In genomic region chr2:13413520-13414178, GRCm38 (mm10) we compare ENCODE assay signal across 8 mouse cellular contexts.
DNase-seq lines count a peak whose midpoint lies in the region; ATAC-seq and TF ChIP-seq lines count a peak whose summit lies in the region.

No protein-coding gene starts in this region.

- H3K4me1 ChIP-seq in forebrain, postnatal 0 days (ENCODE audit: insufficient read depth) = no peaks in the 10 kb centered on the region
- 0 out of 2 replicates have a peak, but pooled peaks cover 5% of the 10 kb centered on the region for H3K4me1 ChIP-seq in intestine, embryonic 16.5 days (ENCODE audit: control insufficient read depth, insufficient read depth, low read length)
- H3K4me1 ChIP-seq in lung, embryonic 15.5 days = no peaks in the 10 kb centered on the region

- no peaks in the 10 kb centered on the region for H3K36me3 ChIP-seq in forebrain, postnatal 0 days (ENCODE audit: insufficient read depth)
- H3K36me3 ChIP-seq in intestine, embryonic 16.5 days (ENCODE audit: control insufficient read depth, insufficient read depth, low read length) = no peaks in the 10 kb centered on the region
- H3K36me3 ChIP-seq in lung, embryonic 15.5 days = no peaks in the 10 kb centered on the region

- no peaks in the 10 kb centered on the region for H3K9me3 ChIP-seq in forebrain, postnatal 0 days (ENCODE audit: low read length)
- H3K9me3 ChIP-seq in intestine, embryonic 16.5 days (ENCODE audit: control insufficient read depth, low read length) = no peaks in the 10 kb centered on the region
- no peaks in the 10 kb centered on the region for H3K9me3 ChIP-seq in lung, embryonic 15.5 days

- no peak overlapping the region for H3K4me3 ChIP-seq in forebrain, postnatal 0 days (ENCODE audit: low read depth, low read length)
- no peak overlapping the region for H3K4me3 ChIP-seq in intestine, embryonic 16.5 days (ENCODE audit: low read length)
- no peak overlapping the region for H3K4me3 ChIP-seq in lung, embryonic 15.5 days

- DNase-seq in CD8-positive naive resting alpha-beta T cell, adult 2 months (ENCODE audit: low read depth in 2 of 2, low spot score in 2 of 2) = peak; percentile 76 to 81
- DNase-seq in forebrain, postnatal 0 days = no peak
- peak; percentile 58 for DNase-seq in spleen, adult 12 weeks (ENCODE audit: low spot score)
- no peak for DNase-seq in testis, postnatal 10 days (ENCODE audit: low spot score)

- WGBS in forebrain, postnatal 0 days = 44% methylated on average over 4 of the region's 4 CpGs
- WGBS in intestine, embryonic 16.5 days = 27% methylated on average over 4 of the region's 4 CpGs
- 37% methylated on average over 4 of the region's 4 CpGs for WGBS in lung, embryonic 15.5 days

- ATAC-seq in activated CD4-positive, CD25-positive, alpha-beta regulatory T cell, adult 4 months = peak; percentile 94
- peak; percentile 73 for ATAC-seq in forebrain, postnatal 0 days
- ATAC-seq in intestine, embryonic 16.5 days = peak; percentile 89
- peak; percentile 86 for ATAC-seq in lung, embryonic 15.5 days (ENCODE audit: borderline replicate concordance, extremely low read depth, low FRiP score, low TSS enrichment)
- no peak for ATAC-seq in erythroid progenitor cell, adult 5-6 weeks (replicated peaks; ENCODE audit: low FRiP score, poor library complexity, severe bottlenecking)

- no peak overlapping the region for H3K27ac ChIP-seq in forebrain, postnatal 0 days (ENCODE audit: low read depth, low read length)
- peak overlapping the region; percentile 74 for H3K27ac ChIP-seq in intestine, embryonic 16.5 days (ENCODE audit: low read length)
- H3K27ac ChIP-seq in lung, embryonic 15.5 days = peak overlapping the region; percentile 78

- no peaks in the 10 kb centered on the region for H3K27me3 ChIP-seq in forebrain, postnatal 0 days (ENCODE audit: insufficient read depth, low read length)
- no peaks in the 10 kb centered on the region for H3K27me3 ChIP-seq in intestine, embryonic 16.5 days (replicated peaks; ENCODE audit: control insufficient read depth, insufficient read depth, low read length)
- H3K27me3 ChIP-seq in lung, embryonic 15.5 days = no peaks in the 10 kb centered on the region

- H3K9ac ChIP-seq in forebrain, postnatal 0 days = no peak overlapping the region
- H3K9ac ChIP-seq in intestine, embryonic 16.5 days (ENCODE audit: low read depth, low read length) = no peak overlapping the region
- no peak overlapping the region for H3K9ac ChIP-seq in lung, embryonic 15.5 days

- no peak for TF ChIP-seq CTCF in forebrain, postnatal 0 days (IDR thresholded peaks at IDR 0.05; ENCODE audit: low read depth)

- no peak overlapping the region for H3K4me2 ChIP-seq in forebrain, postnatal 0 days (ENCODE audit: low read depth)
- no peak overlapping the region for H3K4me2 ChIP-seq in intestine, embryonic 16.5 days (ENCODE audit: low read depth, low read length)
- H3K4me2 ChIP-seq in lung, embryonic 15.5 days = no peak overlapping the region

Comparison
In these comparisons a context has a peak if more than half of its experiments do, and no peak if none do; other contexts are left out.
1. DNase-seq: peak in CD8-positive naive resting alpha-beta T cell, adult 2 months (2 of 2) and spleen, adult 12 weeks (single experiment); none in forebrain, postnatal 0 days (single experiment) and testis, postnatal 10 days (single experiment).